Mouse (Mus musculus) layer of hippocampus, adult 18-20 months (tissue): ENCODE data around the gene Hhipl1. TPM values are rescaled to one million over a fixed set of nuclear protein-coding genes. Genes with fewer than 3 reads are reported as not detected.

Source experiments
- DNase-seq, 2 experiments: peaks; one replicate each; pipeline ENCODE4 v3.0.0; 2022; ENCODE audit warnings: low spot score in 2 of 2
- long read RNA-seq: library from polyadenylated mRNA; stranded (forward); transcript quantifications from one replicate; pipeline ENCODE4 v2.0.0, GENCODE M21; 2021
- total RNA-seq, 2 experiments: library from RNA; stranded (reverse); gene quantifications; 2 replicates each; pipeline ENCODE4 v1.2.3; 2021

Hhipl1 gene
- 1 to 10 TPM; 6.1 to 6.4 TPM for total RNA-seq
- long read RNA-seq, full-length matches to known transcripts: 2 of 9 reads
- long read RNA-seq, partial matches to known transcripts: 0 of 9 reads
- long read RNA-seq, other reads (novel, unspliced or antisense): 7 of 9 reads

DNA sequence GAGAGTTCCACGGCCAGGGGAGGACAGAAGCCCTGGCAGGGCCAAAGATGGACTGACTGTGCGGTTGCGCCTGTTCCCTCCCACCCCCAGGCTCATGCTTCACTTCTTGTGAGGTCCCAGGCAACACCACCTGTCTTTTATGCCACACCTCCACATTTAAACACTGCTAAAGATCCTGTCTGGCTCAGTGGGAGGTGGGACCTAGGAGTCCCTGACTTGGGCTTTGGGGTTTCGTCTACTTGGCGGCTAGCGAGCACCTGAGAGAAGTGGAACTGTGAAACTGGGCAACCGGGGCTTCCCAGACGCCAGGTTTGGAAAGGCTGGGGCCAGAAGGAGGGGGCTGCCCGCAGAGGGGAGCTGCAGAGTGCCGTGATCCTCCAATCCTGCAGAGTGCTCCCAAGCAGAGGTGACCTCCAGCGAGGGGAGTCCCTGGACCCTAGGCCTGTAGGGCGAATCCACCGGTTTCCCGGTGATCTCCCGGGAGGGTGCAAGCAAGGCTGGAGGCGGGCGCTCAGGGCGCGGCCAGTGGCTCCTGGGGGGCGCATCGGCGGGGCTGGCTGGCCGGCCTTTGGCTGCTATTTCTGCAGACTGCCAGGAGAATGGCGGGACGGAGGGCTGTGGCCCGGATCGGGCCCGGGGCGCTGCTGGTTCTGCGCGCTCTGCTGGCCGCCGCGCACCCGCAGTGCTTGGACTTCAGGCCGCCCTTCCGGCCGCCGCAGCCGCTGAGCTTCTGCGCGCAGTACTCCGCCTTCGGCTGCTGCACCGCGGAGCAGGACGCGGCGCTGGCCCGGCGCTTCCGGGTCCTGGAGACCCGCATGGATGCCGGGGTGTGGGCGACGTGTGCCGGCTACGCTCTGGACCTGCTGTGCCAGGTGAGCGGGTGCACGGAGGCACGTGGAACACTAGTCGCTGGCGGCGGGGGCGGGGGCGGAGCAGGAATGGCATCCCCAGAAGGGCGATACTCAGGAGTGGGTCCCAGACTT lies at the start of gene Hhipl1:
Hhipl1 (plus strand) TSS at position 459 of the 983 bp plus-strand sequence.
- no peak for DNase-seq

DNA sequence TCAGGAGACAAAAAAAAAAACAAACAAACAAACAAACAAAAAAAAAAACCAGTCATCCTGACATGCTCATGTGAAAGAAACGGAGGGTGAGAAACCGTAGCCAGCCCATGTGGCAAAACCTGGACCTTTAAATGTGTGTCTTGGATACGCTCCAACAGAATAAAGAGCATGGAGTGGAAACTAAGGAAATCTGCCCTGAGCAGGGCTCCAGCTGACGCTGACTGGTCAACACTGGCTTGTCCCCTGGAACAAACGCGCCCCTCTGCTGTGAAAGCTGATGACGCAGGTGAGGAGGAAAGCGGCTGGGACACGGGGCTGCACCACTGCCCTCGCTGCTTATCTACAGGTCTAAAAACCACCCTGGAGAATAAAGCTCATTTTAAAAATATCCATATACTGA lies 49.3 kb upstream of the Hhipl1 start:
- DNase-seq: no peak

DNA sequence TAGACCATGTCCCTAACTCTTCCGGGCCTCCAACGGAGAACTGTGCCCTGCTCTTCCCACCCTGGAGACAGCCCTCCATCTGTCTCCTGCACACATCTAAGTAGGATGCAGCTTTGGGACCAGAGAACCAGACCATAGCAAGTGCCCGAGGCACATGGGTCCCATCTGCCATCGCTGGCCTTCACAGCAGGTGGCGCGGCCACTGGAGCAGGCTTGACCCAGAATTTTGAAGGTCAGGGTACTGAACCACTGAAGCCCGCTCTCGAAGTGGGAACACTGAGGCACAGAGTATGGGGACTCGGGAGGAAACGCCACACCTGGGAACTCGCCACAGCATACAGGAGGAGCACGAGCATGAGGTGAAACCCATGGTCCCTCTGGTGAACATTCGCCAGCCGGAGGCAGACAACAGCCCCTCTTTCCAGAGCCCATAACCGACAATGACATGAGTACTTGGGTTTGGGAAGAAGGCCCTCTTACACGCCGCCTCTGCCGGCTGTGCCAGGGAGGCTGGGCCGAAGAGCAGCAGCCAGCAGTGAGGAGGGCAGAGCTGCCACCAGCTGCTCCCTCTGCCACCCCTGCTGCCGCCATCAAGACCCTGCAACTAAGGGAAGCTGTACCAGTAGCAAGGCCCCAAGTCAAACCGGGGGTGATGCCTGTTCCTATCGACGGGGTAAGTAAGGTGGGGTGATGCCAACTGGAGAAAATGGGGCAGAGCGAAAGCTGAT lies 46.6 kb upstream of the Hhipl1 start:
- DNase-seq: no peak

DNA sequence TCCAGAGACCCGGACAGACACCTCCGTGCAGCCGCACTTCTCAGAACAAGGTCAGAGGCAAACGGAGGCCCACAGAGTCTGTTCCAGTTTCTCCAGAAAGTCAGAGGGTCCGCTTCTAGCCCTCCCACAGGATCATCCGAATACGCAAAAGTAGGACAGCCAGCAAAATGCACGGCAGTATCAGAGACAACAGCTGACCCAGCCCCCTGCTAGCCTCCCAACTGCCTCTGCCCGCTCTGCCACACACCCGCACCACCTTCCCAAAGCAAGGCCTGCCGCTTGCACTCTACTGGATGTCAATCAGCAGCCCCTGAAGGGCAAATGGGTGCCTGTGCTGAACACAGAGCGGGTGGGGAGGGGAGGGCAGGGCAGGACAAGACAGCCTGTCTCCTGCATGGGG lies 45.1 kb upstream of the Hhipl1 start:
- DNase-seq: no peak

DNA sequence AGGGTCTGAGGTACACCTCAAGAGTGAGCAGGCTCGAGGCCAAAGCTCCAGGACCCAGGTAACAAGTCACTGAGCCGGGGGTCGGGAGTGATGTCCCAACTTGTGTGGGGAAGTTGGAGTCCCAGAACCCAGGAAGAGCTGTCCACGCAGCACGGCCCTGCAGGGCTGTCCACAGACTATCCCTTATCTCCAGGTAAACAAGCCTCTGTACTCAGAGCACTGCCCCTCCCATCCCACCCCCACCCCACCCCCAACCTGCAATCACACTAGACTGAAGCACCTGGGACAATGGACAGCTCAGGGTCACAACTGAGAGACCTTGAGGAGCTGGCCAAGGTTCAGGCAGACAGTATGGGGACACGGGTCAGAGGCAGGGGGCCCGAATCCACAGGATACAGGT lies 41.2 kb upstream of the Hhipl1 start:
- no peak for DNase-seq

DNA sequence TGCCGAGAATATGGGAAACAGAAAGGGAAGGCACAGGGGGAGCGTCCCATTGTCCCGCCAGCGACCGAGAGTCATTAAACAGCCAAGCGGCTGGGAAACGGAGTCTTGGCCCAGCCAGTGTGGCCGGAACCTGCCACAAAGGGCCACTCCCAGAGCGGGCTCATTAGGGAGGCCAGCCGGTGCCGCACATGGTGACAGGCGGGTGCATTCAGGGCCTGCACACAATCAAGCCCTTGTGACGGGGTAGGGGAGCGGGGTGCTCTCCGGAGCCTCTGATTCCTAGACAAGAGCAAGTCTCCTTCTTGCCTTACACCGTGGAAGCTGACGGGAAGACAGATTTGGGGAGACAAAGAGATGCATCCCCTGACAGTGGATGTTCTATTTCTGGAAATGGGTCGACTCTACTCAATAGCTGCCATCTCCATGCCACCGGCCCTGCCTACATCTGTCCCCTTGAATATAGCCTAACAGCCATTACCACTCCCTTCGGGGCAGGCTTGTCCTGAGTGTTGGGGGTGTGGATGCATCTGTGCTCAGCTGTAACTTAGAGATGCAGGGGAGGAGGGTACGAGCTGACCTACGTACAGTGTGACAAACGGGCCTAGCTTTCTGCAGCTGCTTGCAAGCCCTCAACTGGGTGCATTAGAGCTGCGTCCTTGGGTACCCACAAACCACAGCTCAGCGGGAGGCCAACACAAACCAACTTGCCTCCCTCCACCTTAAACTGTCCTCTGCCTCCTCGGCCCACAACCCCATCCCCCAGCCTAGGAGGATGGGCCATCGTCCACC lies 40.0 kb upstream of the Hhipl1 start:
- DNase-seq: peak in 1 of 2 experiments; percentile 36

DNA sequence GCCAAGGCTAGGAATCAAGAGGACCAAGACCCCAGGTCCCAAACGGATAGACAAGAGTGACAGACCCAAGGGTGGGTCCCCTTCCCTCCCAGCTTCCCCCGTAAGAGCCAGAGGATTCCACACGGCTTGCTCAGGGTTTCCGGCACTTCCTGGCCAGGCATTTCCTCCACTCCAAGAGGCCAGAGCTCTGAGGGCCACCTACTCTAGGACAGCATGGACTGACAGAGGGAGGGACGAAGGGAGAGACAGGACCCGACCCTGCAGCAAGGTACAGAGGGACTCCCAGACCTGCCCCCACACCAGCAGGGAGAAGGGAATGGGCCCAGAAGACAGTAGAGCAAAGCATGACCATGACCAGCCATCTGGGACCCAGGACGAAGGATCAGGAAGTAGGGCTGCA lies 38.4 kb upstream of the Hhipl1 start:
- no peak for DNase-seq

DNA sequence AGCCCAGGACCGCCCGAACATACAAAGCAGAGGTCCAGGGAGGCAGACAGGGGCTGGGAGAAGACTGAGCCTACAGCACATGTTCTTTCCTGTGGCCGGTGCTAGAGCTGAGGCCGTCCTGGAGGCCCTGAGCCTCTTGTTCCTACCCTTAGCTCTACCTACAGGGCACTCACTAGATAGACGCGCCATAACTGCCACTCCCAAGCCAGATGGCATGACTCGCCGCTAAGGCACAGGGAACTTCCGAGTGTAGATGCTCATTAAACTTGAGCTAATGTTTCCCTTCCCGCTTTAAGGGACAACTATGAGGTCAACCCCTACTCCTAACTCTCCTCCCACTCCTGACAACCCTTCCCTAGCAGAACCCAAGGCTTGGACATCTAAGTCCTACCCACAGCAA lies 37.1 kb upstream of the Hhipl1 start:
- no peak for DNase-seq

DNA sequence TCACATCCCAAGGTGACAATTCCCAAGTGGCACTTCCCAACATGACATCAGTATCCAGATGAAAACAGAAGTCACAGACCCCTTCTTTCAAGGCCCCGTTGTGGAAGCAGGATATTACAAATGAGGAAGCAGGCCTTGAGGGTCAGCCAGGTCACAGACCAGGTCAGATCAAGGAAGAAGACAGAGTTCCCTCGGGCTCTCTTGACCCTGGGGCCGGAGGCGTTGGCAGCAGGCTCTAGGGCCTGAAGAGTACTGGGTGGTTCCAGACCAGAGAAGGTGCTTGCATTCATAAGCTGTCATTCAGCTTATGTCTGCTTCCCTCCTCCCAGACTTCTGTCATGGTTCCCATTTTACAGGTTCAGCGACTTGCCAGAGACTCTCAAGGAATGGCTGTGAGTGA lies 36.4 kb upstream of the Hhipl1 start:
- DNase-seq: no peak

DNA sequence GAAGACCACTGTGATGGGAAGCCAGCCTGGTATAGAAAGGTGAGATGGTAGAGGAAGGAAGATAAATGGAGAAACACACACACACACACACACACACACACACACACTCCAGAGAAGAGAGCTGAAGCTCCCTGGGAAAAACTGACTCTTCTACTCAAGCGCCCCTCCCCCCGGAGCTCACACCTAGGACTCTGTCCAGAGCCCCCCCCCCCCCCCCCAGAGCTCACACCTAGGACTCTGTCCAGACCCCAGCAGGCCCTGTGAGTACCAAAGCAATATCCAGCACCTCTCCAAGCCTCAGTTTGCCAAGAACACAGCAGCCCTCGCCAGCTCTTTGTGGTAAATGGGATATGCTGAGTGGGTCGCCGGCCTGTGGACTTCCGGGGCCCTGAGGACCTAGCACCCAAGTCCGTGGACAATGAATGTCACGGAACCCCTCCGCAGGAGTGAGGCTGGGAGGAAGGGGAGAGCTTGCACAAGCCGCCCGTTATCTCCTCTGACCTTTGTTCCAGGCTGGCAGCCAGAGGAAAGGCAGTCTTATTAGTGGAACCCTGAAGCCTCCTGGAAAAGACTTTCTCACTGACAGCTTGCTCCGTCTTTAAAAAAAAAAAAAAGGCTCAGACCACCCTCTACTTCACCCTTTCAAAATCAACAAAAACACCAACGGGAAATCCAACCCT lies 35.7 kb upstream of the Hhipl1 start:
- DNase-seq: no peak

DNA sequence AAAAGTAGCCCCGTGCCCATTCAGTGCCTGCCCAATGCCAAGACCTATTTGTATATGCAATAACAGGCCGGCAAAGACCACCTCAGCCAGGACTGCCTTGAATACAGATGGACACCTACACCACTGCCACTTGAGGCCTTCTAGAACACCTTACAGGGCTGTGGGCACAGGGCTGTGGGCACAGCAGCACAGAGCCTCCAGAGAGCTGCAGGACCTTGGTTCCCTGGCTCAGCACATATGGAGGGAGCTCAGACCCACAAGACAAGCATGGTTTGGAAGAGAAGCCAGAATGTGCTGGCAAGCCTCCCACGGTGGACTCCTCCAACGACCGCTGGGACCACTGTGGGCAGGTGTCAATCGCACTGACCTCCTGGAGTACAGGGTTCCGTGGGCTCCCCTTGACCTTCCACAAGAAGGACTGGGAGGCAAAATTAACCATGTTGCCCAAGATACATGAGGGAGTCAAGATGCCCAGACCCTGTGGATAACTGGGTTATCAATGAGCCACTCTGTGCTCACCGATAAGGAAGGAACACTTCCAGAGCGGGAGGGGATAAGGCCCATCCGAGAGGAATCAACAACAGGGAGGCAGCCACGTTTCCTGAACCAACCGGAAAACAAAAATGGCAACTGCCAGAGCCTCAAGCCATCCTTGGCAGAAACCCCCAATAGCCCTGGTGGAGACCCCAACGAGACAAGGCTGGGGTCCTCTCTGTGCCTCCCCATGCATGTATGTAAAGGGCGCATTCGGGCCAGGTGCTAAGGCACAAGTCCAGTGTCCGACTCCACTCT lies 34.5 kb upstream of the Hhipl1 start:
- no peak for DNase-seq

DNA sequence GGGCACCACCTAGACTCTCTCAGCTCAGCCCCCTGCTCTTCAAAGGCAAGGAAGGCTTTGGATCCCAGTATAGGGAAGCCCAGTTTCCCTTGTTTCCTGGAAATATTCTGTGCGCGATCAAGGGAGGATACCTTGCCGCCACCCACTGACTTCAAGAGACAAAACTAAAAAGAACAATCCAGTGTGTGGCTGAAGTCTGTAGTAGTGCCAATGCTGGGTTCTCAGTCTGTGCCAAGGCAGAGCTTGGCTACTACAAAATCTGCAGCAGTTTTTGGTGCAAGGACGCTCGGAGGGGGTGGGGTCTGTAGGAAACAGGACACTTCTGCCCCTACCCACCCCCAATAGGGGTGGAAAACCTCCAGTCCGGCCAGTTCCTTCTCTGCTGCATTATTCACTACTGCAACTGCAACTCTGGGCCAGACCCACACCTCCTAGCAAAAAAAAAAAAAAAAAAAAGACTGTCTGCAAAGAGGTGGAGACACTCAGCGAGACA lies 33.9 kb upstream of the Hhipl1 start:
- DNase-seq: no peak

DNA sequence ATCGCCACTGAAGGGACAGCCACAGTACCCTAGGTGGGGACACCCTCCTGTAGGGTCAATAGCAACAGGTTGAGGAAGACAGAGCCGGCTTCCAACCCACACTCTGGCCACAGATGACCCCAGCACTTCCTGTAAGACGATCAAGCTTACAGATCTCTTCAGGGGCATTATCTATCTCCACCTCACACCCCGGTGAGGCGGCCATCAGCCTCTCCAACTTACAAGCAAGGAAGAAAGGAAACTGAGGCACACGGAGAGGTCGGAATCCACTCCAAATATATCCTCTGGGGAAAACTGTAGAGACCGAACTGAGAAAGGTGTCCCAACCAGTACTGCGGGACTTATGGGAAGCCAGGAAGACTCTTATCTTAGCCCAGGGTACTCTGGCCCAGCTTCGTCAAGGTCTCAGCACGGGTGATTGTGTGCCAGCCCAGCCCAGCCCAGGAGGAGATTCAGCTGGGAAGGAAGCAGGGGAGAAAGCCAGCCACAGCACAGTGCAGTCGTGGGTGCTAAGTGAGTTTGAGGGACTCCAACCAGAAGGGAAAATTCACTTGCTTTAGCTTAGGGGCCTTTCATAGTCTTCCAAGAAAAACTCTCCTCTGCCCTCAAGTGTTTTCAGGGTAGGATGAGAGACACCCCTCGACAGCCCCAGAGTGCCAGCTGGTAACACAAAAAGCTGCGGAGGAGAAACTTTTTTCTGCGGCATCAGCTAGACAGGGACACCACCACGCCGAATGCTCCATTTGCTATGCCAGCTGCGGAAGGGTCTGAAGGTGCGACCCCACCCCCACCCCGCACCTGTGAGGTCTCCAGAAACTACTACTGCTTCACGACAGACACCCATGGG lies 32.4 kb upstream of the Hhipl1 start:
- DNase-seq: no peak

DNA sequence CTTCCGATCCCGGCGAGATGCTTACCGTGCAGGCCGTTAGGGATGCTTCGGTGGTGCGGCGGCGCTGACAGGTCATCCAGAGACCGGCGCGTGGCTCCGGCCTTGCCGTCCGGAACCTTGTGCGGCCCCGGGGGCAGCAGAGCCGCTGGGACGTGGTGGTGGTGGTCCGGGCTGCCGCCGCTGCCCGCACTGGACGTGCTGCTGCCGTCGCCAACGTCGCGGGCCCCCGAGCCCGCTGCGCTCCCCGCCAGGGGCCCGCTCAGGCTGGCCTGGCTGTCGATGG lies 31.8 kb upstream of the Hhipl1 start:
- DNase-seq: no peak

DNA sequence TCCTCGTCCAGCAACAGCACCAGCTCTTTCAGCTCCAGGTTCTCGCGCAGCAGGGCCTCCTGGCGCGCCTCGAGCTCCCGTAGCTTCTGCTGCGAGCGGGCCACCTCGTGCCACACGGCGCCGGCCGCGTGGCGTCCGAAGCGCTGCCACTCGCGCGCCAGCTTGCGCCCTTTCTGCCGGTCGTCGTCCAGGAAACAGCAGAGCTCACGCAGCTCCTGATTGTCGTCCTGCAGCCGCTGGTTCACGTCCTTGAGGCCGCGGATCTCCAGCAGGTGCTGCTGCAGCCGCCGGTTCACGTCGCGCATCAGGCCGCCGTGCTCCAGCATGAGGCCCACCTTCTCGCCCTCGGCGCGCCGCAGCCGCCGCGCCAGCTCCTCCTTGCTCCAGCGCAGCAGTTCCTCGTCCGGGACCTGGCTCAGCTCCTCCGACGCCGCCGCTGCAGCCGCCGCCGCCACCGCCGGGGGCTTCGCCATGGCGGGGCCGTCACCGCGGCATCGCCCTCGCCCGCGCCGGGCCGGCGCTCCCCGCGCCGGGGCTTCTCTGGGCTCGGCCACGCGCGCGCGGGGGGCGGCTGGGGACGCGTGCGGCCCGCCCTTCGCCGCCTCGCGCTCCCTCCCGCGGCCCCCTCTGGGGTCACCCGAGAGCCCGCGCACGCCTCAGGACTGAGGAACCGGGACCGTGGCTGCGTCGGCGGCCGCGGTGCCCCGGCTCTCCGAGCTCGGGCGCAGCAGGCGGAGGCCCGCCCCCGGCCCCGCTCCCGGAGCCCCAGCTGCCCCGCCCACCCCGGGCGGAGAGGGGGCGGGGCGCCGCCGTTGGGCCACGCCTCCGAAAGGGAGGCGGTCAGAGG lies 31.2 kb upstream of the Hhipl1 start, which contains the start of gene Ccdc85c:
Ccdc85c (minus strand) TSS at position 765 of the 847 bp plus-strand sequence.
- DNase-seq: peak in 1 of 2 experiments; percentile 42

DNA sequence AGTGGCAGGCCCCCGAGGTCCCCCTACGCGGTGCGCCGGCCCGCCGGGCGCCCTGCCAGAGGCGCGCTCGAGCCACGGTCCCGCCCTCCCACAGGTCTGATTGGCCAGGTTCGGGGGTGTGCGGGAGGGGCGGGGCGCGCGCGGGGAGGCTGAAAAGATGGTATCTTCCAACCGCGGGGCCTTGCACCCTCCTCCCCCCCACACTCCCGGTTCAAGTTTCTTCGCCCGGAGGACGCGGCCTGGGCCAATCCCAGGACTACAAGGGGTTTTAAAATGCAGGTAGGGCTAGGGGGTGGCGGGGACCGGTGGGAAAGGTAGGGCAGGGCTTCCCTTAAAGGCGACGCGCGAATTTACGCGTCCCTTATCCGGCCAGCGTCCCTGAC lies 30.6 kb upstream of the Hhipl1 start:
- DNase-seq: peak; percentile 97

DNA sequence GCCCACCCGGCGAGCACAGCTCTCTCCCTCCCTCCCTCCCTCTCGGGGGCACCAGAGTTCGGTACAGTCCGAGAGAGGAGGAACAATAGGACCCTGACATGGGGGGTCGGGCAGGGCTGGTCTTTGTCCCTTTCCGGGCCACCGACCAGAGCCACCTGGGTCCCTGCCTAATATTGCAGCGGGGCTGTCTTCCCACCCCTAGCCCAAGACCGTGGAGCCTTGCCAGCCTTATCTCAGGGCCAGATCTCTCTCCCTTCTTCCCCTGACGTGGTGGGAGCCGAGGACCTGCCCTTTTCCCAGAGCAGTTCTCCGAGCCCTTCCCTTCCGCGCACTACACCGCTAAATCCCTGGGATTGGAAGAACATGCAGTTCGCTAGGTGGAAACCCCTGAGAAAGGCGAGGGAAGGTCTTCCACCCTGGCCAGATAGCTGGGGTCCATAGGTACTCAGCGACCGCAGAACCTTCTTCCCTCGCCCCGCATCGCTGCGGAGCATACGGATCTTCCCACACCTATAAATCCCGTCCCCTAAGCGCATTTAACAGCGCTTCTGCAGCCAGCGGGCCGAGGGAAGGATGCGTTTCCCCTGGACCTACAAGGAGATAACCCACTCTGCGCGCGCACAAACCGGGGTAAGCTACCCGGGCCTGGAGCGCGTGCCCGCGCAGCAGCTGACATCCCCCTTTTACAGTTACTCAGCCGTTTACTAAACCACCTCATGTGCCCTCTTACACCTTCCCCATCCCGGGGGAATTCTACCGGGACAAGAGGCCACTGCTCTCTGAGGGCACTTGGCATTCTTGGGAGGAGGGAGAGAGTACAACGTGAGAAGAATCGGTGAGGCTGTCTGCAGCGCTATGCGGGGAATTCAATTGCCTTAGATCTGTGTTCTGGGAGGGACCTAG lies 29.9 kb upstream of the Hhipl1 start:
- peak; percentile 25 to 47 for DNase-seq
